Mouse (Mus musculus): Measurements from ENCODE around the gene Dirc2. TPM values are rescaled to one million over a fixed set of nuclear protein-coding genes. Genes with fewer than 3 reads are reported as not detected.

The Dirc2 gene
- total RNA-seq, 2 experiments from 2014 or later = 29.2 to 35.4 TPM

GRCm38 (mm10) chr16:35681327-35682108 is 87.6 kb downstream of the Dirc2 start:
- peak; percentile 18 for DNase-seq

GRCm38 (mm10) chr16:35678476-35678875 is 90.7 kb downstream of the Dirc2 start:
- DNase-seq = no peak

- no peak for DNase-seq
These were observed 91.5 kb downstream of the Dirc2 start for GRCm38 (mm10) chr16:35677511-35678113.

GRCm38 (mm10) chr16:35664847-35665246 is 104.3 kb downstream of the Dirc2 start:
- no peak for DNase-seq

- DNase-seq = no peak
These were observed 105.2 kb downstream of the Dirc2 start for GRCm38 (mm10) chr16:35663831-35664414.

- DNase-seq = no peak
These were observed 108.9 kb downstream of the Dirc2 start for GRCm38 (mm10) chr16:35660222-35660621.

- no peak for DNase-seq
These were observed 115.2 kb downstream of the Dirc2 start for GRCm38 (mm10) chr16:35653951-35654350.

- no peak for DNase-seq
These were observed 116.5 kb downstream of the Dirc2 start for GRCm38 (mm10) chr16:35652706-35653105.

- no peak for DNase-seq
These were observed 117.0 kb downstream of the Dirc2 start for GRCm38 (mm10) chr16:35652206-35652605.

- no peak for DNase-seq
These were observed 120.3 kb downstream of the Dirc2 start for GRCm38 (mm10) chr16:35648862-35649261.

Other genes starting within 250 kb of the Dirc2 start
- 1 to 10 TPM; 1.9 to 4.1 TPM for gene Sema5b, start 228.2 kb downstream of the Dirc2 start, total RNA-seq (2021)
- 1 to 10 TPM; 2.6 to 3.7 TPM for gene Hspbap1, start 1.0 kb upstream of the Dirc2 start, total RNA-seq (2021)
- 1 to 10 TPM; 3.6 to 4.5 TPM for gene Parp14, start 102.2 kb upstream of the Dirc2 start, total RNA-seq (2021)
- 1 to 10 TPM; 6.2 to 6.8 TPM for gene Parp9, start 169.1 kb upstream of the Dirc2 start, total RNA-seq (2021)
- gene Dtx3l, start 169.8 kb upstream of the Dirc2 start, total RNA-seq (2021) = 1 to 10 TPM; 4.8 to 5.0 TPM
- gene Kpna1, start 209.4 kb upstream of the Dirc2 start, total RNA-seq (2021) = 10 to 100 TPM; 91.4 to 93.6 TPM